Mouse (Mus musculus): ENCODE measurements around the gene Rpl10a.

GRCm38 (mm10) chr17:28328366-28328928 lies at the start of gene Rpl10a:
- TF ChIP-seq POLR2A (IDR thresholded peaks at IDR 0.05; ENCODE audit: borderline replicate concordance, low read depth, low read length) (0 out of 2 replicates have a peak, but pooled peaks have one; percentile 33), CTCF (IDR thresholded peaks at IDR 0.05; ENCODE audit: low read depth, low read length) (peak; percentile 47)
